Mouse (Mus musculus): Measurements from ENCODE around the gene Gucd1. TPM values are rescaled to one million over a fixed set of nuclear protein-coding genes. Genes with fewer than 3 reads are reported as not detected.
"Not testable (repeated sequence)": the region's sequence is repeated elsewhere in the genome, so short reads cannot be mapped to it uniquely, and the experiment has no call there.

The Gucd1 gene
- polyA plus RNA-seq, 1 experiment from 2014 or later: 27.6 TPM

DNA sequence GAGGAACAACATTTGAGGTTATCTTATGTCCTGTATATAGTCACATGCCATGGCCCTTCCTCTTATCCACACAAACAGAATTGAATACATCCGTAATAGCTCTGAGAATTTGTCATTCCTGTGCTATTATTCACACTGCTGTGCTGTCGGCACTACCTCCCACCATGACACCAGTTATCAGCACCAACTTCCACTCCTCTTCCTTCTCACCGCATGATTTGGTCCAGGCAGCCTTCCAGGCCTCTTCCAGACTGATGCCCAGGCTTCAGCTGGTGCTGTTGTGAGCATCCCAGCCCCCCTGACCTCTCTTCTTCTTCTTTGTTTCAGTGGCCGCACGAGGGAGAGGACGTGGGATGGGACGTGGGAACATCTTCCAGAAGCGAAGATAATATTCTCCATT, 17.2 kb upstream of the Gucd1 start:
- Histone ChIP-seq H3K9me3 (no peaks in the 10 kb centered on the region), H3K4me3 (no peak overlapping the region), H3K4me1 (no peaks in the 10 kb centered on the region), H3K36me3 (peaks cover 49% of the 10 kb centered on the region), H3K4me2 (no peak overlapping the region), H3K9ac (no peak overlapping the region), H3K27ac (no peak overlapping the region), H3K27me3 (no peaks in the 10 kb centered on the region)
- no peak for ATAC-seq (ENCODE audit: insufficient number of reproducible peaks, low FRiP score, low TSS enrichment, low read depth)
- 87% methylated on average over 8 of the region's 8 CpGs for WGBS

GRCm38 (mm10) chr10:75534216-75534615, 16.4 kb upstream of the Gucd1 start:
- H3K4me3 ChIP-seq: no peak overlapping the region
- H3K4me2 ChIP-seq: no peak overlapping the region
- no peak for ATAC-seq (ENCODE audit: insufficient number of reproducible peaks, low FRiP score, low TSS enrichment, low read depth)
- H3K27ac ChIP-seq: no peak overlapping the region
- no peak overlapping the region for H3K9ac ChIP-seq
- WGBS: 93% methylated on average over 8 of the region's 8 CpGs
- no peaks in the 10 kb centered on the region for H3K4me1 ChIP-seq
- peaks cover 53% of the 10 kb centered on the region for H3K36me3 ChIP-seq
- H3K27me3 ChIP-seq: no peaks in the 10 kb centered on the region
- H3K9me3 ChIP-seq: no peaks in the 10 kb centered on the region

GRCm38 (mm10) chr10:75531532-75532090, 13.8 kb upstream of the Gucd1 start:
- Histone ChIP-seq H3K9ac (no peak overlapping the region; the same call in 1 of the 2 replicates), H3K4me1 (no peaks in the 10 kb centered on the region), H3K9me3 (no peaks in the 10 kb centered on the region), H3K4me3 (no peak overlapping the region), H3K27me3 (no peaks in the 10 kb centered on the region), H3K36me3 (peaks cover 62% of the 10 kb centered on the region), H3K27ac (no peak overlapping the region), H3K4me2 (no peak overlapping the region)
- no peak for ATAC-seq (ENCODE audit: insufficient number of reproducible peaks, low FRiP score, low TSS enrichment, low read depth)
- 86% methylated on average over 9 of the region's 9 CpGs for WGBS

DNA sequence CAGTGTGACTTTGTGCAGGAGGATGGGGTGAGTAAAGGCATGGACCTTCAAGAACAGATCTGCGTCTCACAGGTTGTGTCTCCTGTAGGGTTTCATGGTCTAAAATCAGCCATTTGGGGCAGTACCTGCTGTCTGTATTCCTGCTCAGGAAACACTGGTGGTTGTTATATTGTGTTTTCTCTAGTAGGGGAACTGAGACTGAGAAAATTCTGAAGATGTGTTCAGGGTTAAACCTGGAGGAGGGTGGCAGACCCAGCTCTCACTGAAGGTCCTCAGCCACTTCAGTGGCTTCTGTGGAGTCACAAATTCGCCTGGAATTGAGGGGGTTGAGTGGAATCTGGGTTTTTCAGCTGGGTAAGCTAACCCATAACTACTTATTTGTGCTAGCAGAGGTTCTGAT, 12.6 kb upstream of the Gucd1 start:
- peaks cover 61% of the 10 kb centered on the region for H3K36me3 ChIP-seq

GRCm38 (mm10) chr10:75525450-75525849, 7.7 kb upstream of the Gucd1 start:
- WGBS: 91% methylated on average over 9 of the region's 9 CpGs
- H3K9me3 ChIP-seq; ATAC-seq (ENCODE audit: insufficient number of reproducible peaks, low FRiP score, low TSS enrichment, low read depth); H3K4me2 ChIP-seq; H3K27ac ChIP-seq; H3K9ac ChIP-seq; H3K27me3 ChIP-seq; H3K4me3 ChIP-seq: not testable (repeated sequence)
- Histone ChIP-seq H3K36me3 (peaks cover 67% of the 10 kb centered on the region), H3K4me1 (peaks cover 11% of the 10 kb centered on the region; the same call in 1 of the 2 replicates)

More for the DNA sequence above, 12.6 kb upstream of the Gucd1 start:
- no peak for ATAC-seq (ENCODE audit: insufficient number of reproducible peaks, low FRiP score, low TSS enrichment, low read depth)
- Histone ChIP-seq H3K27ac (no peak overlapping the region), H3K4me3 (no peak overlapping the region), H3K4me1 (no peaks in the 10 kb centered on the region), H3K9ac (no peak overlapping the region), H3K4me2 (no peak overlapping the region), H3K9me3 (no peaks in the 10 kb centered on the region), H3K27me3 (no peaks in the 10 kb centered on the region)
- WGBS: 91% methylated on average over 2 of the region's 2 CpGs

- no peaks in the 10 kb centered on the region for H3K9me3 ChIP-seq
- no peak overlapping the region for H3K9ac ChIP-seq
- no peak overlapping the region for H3K4me2 ChIP-seq
- no peaks in the 10 kb centered on the region for H3K27me3 ChIP-seq
- no peak overlapping the region for H3K4me3 ChIP-seq
- no peak overlapping the region for H3K27ac ChIP-seq
- peaks cover 25% of the 10 kb centered on the region for H3K4me1 ChIP-seq
- H3K36me3 ChIP-seq: peaks cover 68% of the 10 kb centered on the region
- no peak for ATAC-seq (ENCODE audit: insufficient number of reproducible peaks, low FRiP score, low TSS enrichment, low read depth)
- 70% methylated on average over 4 of the region's 4 CpGs for WGBS
Observed at GRCm38 (mm10) chr10:75521643-75522042, 3.9 kb upstream of the Gucd1 start.

DNA sequence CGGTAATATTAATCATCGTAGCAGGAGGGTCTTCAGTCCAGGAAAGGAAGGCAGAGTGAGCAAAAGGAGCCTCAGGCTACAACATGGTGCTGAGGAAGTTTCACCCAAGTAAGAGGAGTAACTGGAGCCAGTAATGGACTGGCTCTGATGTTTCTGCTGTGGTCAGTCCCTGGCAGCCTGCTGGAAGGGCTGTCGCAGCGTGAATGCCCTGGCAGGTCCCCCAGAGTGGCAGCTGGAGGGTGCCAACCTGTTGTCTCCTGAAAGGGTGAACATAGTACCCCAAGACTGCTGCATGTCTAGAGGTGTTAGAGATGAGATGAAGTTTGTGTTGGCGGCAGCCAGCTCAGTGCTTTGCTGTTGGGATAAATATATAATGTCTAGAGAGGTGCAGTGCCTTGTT, 2.8 kb upstream of the Gucd1 start:
- no peaks in the 10 kb centered on the region for H3K9me3 ChIP-seq
- H3K4me3 ChIP-seq: no peak overlapping the region
- no peak overlapping the region for H3K27ac ChIP-seq
- H3K27me3 ChIP-seq: no peaks in the 10 kb centered on the region
- H3K9ac ChIP-seq: no peak overlapping the region
- H3K36me3 ChIP-seq: peaks cover 60% of the 10 kb centered on the region
- ATAC-seq (ENCODE audit: insufficient number of reproducible peaks, low FRiP score, low TSS enrichment, low read depth): no peak
- no peak overlapping the region for H3K4me2 ChIP-seq
- WGBS: 95% methylated on average over 5 of the region's 5 CpGs
- H3K4me1 ChIP-seq: peaks cover 36% of the 10 kb centered on the region

DNA sequence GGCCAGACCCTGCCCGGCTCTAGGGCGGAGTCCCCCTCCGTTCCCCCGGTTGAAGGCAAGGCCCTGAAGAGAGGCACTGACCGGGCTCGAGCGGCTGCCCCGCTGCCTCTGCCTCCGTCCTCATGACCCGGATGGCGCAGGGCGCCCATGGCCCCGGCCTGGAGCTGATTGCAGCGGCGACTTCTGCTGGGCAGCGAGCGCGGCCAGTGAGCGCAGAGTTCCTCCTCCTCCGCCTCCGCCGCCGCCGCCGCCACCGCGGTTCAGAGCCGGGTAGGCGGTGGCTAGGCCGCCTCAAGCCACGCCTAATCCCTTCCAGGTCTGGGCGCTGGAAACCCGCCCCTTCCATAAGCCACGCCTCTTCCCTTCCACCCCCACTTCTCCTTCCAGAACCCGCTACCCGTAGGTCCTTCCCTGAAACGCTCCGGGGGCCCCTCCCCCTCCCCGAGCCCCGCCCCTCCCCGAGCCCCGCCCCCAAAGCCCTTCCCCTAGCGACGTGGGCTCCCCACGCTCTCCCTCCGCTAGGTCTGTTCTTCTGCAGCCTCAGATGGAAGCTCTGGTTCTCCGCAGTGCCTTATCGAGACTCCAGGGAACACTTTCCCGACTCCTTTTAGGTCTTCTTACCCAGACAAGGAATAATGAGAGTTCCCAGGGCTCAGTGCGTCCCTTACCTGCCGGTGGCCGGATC, 557 bp downstream of the Gucd1 start, which contains the start of gene Snrpd3:
Snrpd3 (plus strand) TSS at position 479 of the 685 bp plus-strand sequence.
- Histone ChIP-seq H3K4me3 (peak within 1 kb of the TSS; percentile 92), H3K4me2 (peak within 1 kb of the TSS; percentile 64), H3K9me3 (no peaks in the 10 kb centered on the region), H3K4me1 (peaks cover 42% of the 10 kb centered on the region), H3K36me3 (peaks cover 34% of the 10 kb centered on the region), H3K27ac (peak within 1 kb of the TSS; percentile 98), H3K9ac (peak within 1 kb of the TSS; percentile 97), H3K27me3 (no peaks in the 10 kb centered on the region)
- peak; percentile 97 for ATAC-seq (ENCODE audit: insufficient number of reproducible peaks, low FRiP score, low TSS enrichment, low read depth)
- under 1% methylated on average over 36 of the region's 52 CpGs for WGBS

DNA sequence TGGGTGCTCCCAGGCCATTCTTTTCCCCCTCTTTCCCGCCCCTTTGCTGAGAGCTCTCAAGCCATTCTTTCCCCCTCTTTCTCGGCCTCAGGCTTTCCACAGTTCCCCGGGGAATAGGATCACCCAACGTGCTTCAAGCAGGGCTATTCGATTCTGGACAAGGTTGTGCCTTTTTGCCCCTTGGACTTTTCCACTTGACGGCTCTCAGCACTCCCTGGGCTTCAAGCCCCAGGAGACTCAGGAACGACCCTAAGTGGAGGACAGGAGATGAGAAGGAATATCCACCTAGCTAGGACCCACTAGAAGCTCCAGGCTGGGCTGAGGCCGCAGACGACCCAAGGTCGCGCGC, 1.1 kb downstream of the Gucd1 start:
- no peaks in the 10 kb centered on the region for H3K27me3 ChIP-seq
- no peaks in the 10 kb centered on the region for H3K9me3 ChIP-seq
- H3K4me3 ChIP-seq: peak overlapping the region; percentile 92
- no peak for ATAC-seq (ENCODE audit: insufficient number of reproducible peaks, low FRiP score, low TSS enrichment, low read depth)
- 0% methylated on average over 12 of the region's 12 CpGs for WGBS
- peak overlapping the region; percentile 98 for H3K27ac ChIP-seq
- peaks cover 40% of the 10 kb centered on the region for H3K4me1 ChIP-seq
- H3K9ac ChIP-seq: peak overlapping the region; percentile 97
- H3K36me3 ChIP-seq: peaks cover 34% of the 10 kb centered on the region
- H3K4me2 ChIP-seq: peak overlapping the region; percentile 64

DNA sequence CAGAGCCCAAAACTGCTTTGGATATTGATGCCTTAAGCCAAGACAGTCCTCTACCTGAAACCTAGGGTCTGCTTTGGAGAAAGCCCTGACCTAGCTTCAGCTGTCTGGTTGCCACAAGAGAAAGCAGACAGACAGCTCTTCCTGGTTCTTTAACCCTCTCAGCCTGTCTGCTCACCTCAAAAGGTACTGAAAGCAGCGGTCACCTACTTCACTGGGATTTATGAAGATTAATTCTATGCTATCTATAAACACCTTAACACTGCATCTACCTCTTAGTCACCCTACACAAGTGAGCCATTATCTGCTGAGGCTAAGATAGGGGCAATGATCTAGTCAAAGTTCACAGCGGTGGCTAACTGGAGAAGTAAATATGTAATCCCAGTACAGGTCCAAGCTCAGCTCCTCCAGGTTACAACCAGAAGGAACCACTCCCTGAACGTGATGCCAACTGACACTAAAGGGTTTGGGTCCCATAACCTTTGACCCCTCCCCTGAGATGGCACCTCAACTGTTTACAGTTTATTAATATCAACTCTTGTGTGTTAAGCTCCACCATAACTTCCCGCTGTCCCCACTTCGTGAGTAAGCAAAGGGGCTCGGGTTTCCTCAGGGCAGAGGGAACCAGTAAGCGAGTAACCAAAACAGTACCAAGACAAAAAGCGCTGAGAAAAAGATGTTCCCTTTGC, 1.6 kb downstream of the Gucd1 start:
- 23% methylated on average over 8 of the region's 8 CpGs for WGBS
- H3K4me2 ChIP-seq: peak overlapping the region; percentile 64
- peaks cover 34% of the 10 kb centered on the region for H3K36me3 ChIP-seq
- no peaks in the 10 kb centered on the region for H3K9me3 ChIP-seq
- peak overlapping the region; percentile 97 for H3K9ac ChIP-seq
- peaks cover 38% of the 10 kb centered on the region for H3K4me1 ChIP-seq
- H3K27ac ChIP-seq: peak overlapping the region; percentile 98; the same call in 1 of the 2 replicates
- no peaks in the 10 kb centered on the region for H3K27me3 ChIP-seq
- peak overlapping the region; percentile 92 for H3K4me3 ChIP-seq
- ATAC-seq (ENCODE audit: insufficient number of reproducible peaks, low FRiP score, low TSS enrichment, low read depth): no peak

DNA sequence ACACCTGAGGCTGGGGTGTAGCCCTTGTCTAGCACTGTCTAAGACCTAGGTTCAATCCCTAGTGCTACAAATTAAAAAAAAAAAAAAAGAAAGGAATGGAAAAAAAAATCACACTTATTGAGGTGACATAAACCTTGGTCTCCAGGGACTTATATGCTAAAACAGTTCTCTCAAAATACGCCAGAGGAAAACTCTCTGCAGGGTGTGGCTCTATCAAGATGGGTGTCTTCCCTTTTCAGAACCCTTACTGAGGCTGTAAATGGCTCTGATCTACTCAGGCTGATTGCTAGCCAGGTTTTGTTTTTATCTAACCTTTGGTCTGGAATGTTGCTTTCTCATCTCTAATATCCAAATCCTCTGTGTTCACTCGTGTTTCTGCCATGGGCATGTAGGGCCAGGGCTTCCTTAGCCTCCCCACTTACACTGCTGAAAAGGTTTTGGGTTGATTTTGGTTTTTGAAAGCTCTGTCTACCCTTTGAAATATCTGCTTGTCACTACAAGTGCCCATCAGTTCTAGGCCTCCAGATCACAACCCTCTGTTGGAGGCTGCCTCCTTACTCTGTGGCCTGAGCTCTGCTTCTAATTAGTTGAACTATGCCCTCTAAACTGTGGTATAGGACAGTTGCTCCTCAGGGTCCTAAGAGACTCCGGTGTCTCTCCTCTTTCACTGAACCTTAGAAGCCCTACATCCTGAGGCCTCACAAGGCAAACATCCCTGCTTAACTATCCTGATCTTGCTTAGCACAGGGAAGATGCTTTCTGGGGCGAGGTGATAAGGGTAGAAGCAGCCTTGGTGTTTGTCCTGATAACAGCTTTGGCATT, 2.3 kb downstream of the Gucd1 start:
- no peaks in the 10 kb centered on the region for H3K9me3 ChIP-seq
- peak overlapping the region; percentile 92 for H3K4me3 ChIP-seq
- peaks cover 31% of the 10 kb centered on the region for H3K4me1 ChIP-seq
- WGBS: 57% methylated on average over 4 of the region's 4 CpGs
- peak overlapping the region; percentile 64; the same call in 1 of the 2 replicates for H3K4me2 ChIP-seq
- H3K36me3 ChIP-seq: peaks cover 34% of the 10 kb centered on the region
- no peaks in the 10 kb centered on the region for H3K27me3 ChIP-seq
- ATAC-seq (ENCODE audit: insufficient number of reproducible peaks, low FRiP score, low TSS enrichment, low read depth): no peak
- H3K9ac ChIP-seq: no peak overlapping the region
- no peak overlapping the region for H3K27ac ChIP-seq
